Mouse (Mus musculus) left cerebral cortex, postnatal 10 days (tissue): ENCODE results near the gene Tpra1. TPM values are rescaled to one million over a fixed set of nuclear protein-coding genes. Genes with fewer than 3 reads are reported as not detected.

ENCODE experiments used
- DNase-seq, 2 experiments: peaks; one replicate each; pipeline ENCODE4 v3.0.0; 2021 to 2022; ENCODE audit warnings: low spot score in 2 of 2, mixed read lengths in 1 of 2; ENCODE audit errors: extremely low spot score in 1 of 2
- intact Hi-C: fragments of 180-260 bp; cut with DNase I; formaldehyde crosslinking; loops from one replicate; pipeline ENCODE4 v1.15.1; 2025
- total RNA-seq, 2 experiments: library from RNA; stranded (reverse); gene quantifications; 2 replicates each; pipeline ENCODE4 v1.2.3; 2021

Tpra1 gene
- 10 to 100 TPM; 34.2 to 34.9 TPM for total RNA-seq

GRCm38 (mm10) chr6:88901947-88902820, at the start of gene Tpra1:
Gene Tpra1, plus strand, starts transcription at chr6:88902251.
- intact Hi-C loops, result no loop called here
- peak; percentile 94 to 97 for DNase-seq

- intact Hi-C loops, result no loop called here
- DNase-seq, result no peak
These were observed 47.5 kb upstream of the Tpra1 start for GRCm38 (mm10) chr6:88854509-88854908.

DNA sequence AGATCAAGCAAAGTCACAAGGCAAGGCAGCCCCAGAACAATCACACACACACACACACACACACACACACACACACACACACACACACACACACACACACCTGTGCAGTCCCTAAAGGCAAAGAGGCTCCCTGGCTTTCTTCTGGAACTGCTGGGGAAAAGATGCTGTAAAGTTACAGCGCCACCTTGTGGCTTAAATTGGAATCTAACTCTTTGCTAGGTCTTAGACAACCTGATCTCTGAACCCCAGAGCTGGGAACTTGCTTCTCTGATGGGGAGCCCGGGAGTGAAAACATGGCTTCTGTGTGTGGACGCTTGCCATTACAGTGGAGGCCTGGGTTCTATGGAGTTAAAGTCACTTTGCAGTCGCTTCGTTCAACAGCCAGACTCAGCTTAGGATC, 46.4 kb upstream of the Tpra1 start:
- peak in 1 of 2 experiments; percentile 64 for DNase-seq
- intact Hi-C loops, result no loop called here

GRCm38 (mm10) chr6:88857249-88857648, 44.8 kb upstream of the Tpra1 start:
- peak in 1 of 2 experiments; percentile 62 for DNase-seq
- intact Hi-C loops, result no loop called here

DNA sequence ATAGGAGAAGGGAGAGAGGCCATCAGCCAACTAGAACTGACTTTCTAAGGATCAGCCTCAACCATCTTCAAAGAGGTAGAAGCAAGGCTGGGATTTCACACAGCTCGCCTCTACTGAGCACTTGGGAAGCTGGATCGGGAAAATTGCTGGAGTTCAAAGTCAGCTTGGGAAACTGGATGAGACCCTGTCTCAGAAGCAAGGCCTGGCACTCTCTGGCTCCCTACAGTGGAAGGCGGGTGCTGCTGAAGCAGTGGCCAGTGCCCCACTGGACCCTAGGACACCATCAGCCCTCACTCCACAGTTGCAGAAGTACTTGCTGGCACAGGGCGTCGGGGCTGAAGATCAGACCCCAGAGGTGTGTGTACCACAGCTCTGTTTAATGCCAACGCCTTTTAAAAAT, 44.2 kb upstream of the Tpra1 start:
- no peak for DNase-seq
- intact Hi-C loops, result no loop called here

DNA sequence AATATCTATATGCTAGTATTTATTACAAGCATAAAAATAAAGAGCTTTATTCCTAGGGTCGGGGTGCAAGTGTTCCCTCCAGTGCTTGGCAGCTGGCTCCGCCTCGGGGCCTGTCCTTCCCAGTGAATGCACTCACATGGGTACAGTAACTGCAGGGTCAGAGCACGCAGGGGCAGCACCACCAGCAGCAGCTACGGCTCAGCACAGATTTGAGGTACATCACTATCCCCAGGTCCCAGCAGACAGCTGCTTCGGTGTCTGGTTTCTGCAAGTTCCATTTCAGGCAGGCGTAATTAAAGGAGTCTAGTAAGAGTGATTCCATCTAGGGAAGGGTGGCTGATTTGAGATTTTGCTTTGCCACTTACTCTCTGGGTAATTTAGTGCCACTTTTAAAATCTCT, 43.7 kb upstream of the Tpra1 start:
- DNase-seq, result no peak
- intact Hi-C loops, result no loop called here

DNA sequence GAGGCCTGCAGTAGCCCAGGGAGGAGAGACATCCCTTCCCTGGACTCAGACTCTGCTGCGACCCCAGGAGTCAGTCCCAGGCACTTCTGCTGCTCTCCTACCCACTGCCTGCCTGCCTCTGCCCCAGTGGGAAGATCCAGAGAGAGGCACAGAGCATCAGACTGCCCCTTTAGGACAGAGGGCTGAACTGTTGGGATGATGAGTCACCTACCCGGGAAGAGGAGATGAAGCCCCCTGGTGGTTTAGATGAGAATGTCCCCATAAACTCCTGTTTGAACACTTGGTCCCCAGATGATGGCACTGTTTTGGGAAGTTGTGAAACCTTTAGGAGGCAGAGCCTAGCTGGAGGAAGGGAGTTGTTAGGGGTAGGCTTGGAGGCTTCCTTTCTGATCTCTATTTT, 41.1 kb upstream of the Tpra1 start:
- peak in 1 of 2 experiments; percentile 54 for DNase-seq
- intact Hi-C loops, result no loop called here

DNA sequence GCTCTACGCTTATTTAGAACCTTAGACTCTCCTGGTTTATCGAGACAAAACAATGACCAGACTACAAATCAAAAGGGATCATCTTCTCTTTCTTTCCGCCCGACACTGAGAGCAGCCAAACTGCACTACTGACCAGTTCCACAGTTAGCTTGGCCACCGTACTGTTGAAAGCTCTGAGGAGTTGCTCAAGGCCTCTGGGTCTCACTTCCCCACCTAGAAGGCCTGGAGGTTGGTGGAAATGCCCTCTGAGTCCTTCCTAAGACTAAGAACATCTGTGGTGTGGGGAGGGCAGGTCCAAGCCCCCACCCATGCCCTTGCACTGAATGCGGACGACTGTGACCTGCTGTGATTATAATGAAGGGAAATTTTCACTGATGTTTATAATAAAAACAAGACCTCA, 36.3 kb upstream of the Tpra1 start:
- intact Hi-C loops, result no loop called here
- no peak for DNase-seq

DNA sequence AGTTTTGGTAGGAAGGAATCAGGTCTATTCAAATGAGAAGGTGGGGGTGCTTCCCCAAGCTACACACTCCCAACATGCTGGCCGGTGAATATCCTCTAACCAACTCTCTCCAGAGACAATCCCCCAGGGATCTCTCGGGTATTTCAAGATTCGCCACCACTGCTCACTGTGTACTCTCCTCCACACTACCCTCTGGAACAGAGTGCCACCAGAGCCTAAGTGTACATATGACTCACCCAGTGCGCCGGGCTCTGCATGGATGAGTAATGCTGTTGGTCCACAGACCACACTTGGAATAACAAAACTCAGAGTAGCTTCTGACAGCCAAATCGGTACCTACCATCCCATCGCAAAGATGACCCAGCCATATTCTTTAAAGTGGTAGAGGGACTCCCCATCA, 32.6 kb upstream of the Tpra1 start:
- no peak for DNase-seq
- intact Hi-C loops, result no loop called here

DNA sequence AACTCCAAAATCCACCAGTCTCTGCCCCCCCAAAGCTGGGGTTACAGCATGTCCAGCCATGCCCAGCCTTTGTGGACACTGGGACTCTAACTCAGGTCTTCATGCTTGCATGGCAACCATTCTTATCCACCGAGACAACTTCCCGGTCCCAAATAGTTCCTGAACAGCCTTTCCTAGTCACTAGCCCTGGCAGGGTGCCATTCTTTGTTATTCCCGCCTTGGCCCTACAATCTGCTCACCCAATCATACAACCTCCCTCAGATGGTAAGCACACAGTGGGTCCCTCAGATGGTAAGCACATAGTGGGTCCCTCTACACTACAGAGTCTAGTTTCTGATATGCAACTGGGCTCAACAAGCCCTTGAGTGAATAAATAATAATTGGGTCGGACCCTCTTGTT, 31.5 kb upstream of the Tpra1 start:
- peak in 1 of 2 experiments; percentile 56 for DNase-seq

DNA sequence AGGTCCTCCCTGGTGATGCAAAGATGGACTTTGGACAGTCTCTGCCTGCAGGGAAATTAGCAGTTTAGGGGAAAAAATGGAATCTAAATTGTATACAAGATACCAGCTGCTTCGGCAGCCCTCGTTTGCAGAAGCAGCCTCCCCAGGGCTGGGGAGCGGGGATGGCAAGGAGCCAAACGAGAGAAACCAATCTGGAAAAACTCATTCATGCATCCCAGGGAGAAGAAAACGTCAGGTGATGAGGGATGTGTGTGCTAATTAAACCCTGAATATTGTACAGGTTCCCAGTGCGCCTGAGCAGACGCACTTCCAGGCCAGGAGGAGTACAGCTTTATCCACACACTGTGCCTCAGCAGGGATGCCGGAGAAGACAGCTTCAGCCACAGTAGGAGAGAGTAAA, 30.5 kb upstream of the Tpra1 start:
- intact Hi-C loops, result no loop called here
- DNase-seq, result peak; percentile 65 to 70

More for the DNA sequence above, 31.5 kb upstream of the Tpra1 start:
- intact Hi-C loops, result no loop called here

DNA sequence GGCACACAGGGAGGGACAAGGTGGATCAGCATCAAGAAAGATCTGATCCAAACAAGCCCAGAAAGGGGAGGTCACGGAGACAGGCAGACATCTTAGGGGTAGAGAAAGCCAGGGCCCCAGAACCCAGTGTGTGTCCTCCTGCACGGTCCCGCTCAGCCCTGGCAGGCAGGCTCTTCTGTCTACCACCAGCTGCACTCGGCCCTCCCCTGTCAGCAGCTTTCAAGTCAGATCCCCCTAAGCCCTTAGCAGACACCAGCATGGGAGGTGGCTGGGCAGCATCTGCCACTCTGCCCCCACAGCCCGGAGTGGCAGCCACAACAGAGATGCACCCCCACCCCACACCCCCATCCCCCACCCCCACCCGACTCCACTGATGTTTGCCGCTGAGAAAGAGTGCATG, 29.2 kb upstream of the Tpra1 start:
- intact Hi-C loops, result no loop called here
- peak in 1 of 2 experiments; percentile 42 for DNase-seq

DNA sequence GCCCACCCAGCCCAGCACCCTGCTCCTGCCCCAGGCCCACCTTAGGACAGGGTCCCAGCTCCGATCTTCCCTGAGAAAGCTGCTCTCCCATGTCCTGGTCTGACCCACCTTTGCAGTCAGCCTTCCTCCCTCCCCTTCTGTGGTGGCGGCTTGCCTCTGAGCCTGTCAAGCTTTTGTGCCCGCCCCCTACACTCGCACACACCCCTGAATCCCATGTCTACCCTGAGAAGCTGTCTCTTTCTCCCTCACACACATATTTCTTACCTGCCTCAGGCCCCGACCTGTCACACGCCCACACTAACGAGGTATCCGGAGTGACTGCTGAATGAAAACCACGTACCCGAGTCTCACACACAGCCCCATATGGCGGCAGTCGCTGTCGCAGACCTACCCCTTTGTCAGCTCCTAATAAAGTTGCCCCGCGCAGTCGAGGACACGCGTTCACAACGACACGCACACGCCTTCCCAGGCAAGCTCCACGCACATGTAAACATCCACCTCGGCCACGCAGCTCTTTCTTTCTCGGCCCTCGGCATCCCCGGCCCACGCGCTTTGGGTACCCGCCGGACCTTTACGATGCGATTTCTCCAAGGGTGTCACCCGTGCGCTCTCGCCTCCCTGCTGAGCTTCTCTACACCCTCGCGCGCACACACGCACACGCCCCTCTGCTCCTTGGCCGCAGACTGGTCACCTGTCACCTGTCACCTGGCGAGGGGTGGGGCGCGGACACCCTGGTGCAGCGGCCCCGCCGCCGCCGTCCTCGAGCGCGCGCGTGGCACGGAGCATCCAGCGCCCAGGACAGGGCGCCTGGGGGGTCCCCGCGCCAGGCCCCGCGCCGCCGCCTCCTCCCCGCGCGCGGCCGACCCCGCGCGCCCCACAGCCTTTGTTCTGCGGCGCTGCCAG, 27.8 kb upstream of the Tpra1 start:
- intact Hi-C loops, result no loop called here
- DNase-seq, result peak in 1 of 2 experiments; percentile 55

- DNase-seq, result peak; percentile 76 to 91
- intact Hi-C loops, result no loop called here
These were observed 27.1 kb upstream of the Tpra1 start, which contains the start of gene Podxl2 for GRCm38 (mm10) chr6:88874868-88875508. Gene Podxl2, minus strand, starts transcription at chr6:88875044.

DNA sequence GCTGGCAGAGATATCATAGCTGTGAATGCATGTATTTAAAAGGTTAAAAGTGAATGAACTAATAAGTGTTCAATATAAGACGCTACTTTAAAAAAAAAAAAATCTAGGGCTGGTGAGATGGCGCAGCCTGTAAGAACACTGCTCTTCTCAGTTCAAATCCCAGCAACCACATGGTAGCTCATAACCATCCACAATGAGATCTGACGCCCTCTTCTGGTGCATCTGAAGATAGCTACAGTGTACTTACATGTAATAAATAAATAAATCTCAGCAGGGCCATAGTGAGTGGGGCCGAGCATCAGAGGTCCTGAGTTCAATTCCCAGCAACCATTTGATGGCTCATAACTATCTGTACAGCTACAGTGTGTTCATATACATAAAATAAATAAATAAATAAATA, 22.6 kb upstream of the Tpra1 start:
- intact Hi-C loops, result no loop called here
- DNase-seq, result no peak

DNA sequence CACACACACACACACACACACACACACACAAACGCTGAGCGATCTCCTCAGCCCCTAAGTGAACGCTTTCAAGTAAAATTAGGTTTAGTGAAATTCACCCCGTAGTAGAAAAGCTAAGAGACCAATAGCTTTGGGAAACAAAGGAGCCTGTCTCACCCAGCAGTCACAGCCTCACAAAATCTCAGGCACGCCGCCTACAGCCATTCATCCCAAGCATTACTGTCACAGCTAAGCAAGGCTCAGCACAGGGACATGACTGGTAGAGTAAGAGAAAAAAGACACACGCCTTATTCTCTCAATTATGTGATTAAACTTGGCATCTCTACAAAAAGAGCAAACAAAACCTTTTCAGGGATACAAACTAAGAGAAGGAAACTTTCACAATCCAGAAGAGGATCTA, 20.7 kb upstream of the Tpra1 start:
- DNase-seq, result no peak
- intact Hi-C loops, result no loop called here

GRCm38 (mm10) chr6:88884195-88884594, 17.9 kb upstream of the Tpra1 start:
- intact Hi-C loops, result no loop called here
- DNase-seq, result no peak

DNA sequence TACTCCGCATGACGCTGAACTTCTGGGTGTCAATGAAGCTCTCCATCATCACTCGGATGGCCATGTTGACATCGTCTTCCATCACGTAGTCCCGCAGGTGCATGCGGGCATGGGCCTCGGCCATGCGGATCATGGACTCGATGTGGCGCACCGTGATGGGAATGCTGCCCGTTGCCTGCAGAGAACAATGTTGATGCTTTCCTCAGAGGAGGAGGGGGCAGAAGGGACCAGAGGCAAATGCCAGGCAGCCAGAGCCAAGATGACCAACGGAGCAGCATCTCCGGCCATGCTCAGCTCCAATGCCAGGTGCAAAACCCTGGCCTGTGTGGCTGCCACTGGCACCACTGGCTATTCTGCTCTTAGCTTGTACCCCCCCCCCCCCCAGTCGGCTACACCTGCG, 17.4 kb upstream of the Tpra1 start:
- no peak for DNase-seq
- intact Hi-C loops, result no loop called here
